Mouse (Mus musculus) ES-Bruce4 (cell line): Measurements from ENCODE around the gene Ssh1. TPM values are rescaled to one million over a fixed set of nuclear protein-coding genes. Genes with fewer than 3 reads are reported as not detected.

ENCODE experiments used
- H3K27ac ChIP-seq: 2 replicates; pipeline ENCODE4 v1.5.1; 2012; ENCODE audit warnings: low read length, inconsistent platforms; ENCODE audit not compliant: insufficient read depth
- H3K27me3 ChIP-seq: 2 replicates; pipeline ENCODE4 v1.6.1; 2012; ENCODE audit warnings: mild to moderate bottlenecking, low read length, inconsistent platforms; ENCODE audit not compliant: control insufficient read depth, poor library complexity, insufficient read depth, severe bottlenecking
- H3K36me3 ChIP-seq: 2 replicates; pipeline ENCODE4 v1.6.1; 2012; ENCODE audit warnings: inconsistent platforms, mild to moderate bottlenecking, low read length, moderate library complexity; ENCODE audit not compliant: control insufficient read depth, poor library complexity, insufficient read depth, severe bottlenecking
- H3K4me1 ChIP-seq: one replicate; pipeline ENCODE4 v1.8.1; 2011; ENCODE audit warnings: low read length; ENCODE audit not compliant: control insufficient read depth, insufficient read depth
- H3K4me3 ChIP-seq: 2 replicates; pipeline ENCODE4 v1.5.1; 2011; ENCODE audit warnings: low read depth, mild to moderate bottlenecking, low read length
- H3K9ac ChIP-seq: 2 replicates; pipeline ENCODE4 v1.6.1; 2012; ENCODE audit warnings: low read depth, mild to moderate bottlenecking, inconsistent platforms; ENCODE audit not compliant: poor library complexity, severe bottlenecking
- H3K9me3 ChIP-seq: replicated peaks from 2 replicates; pipeline ENCODE4 v1.6.1; 2012; ENCODE audit warnings: mild to moderate bottlenecking, low read length, inconsistent platforms; ENCODE audit not compliant: control insufficient read depth, poor library complexity, insufficient read depth, severe bottlenecking
- CTCF ChIP-seq: IDR thresholded peaks from one replicate; pipeline ENCODE4 v1.8.1; 2011; ENCODE audit warnings: low read depth, low read length
- EP300 ChIP-seq: IDR thresholded peaks from 2 replicates; pipeline ENCODE4 v1.6.1; 2011; ENCODE audit warnings: low read depth, low read length; ENCODE audit not compliant: insufficient read depth
- POLR2A ChIP-seq: IDR thresholded peaks from one replicate; pipeline ENCODE4 v1.8.1; 2011; ENCODE audit warnings: low read length; ENCODE audit not compliant: insufficient read depth
- polyA plus RNA-seq: library from polyadenylated mRNA; stranded (reverse); fragments of >200 nt; gene quantifications from 2 replicates; pipeline ENCODE4 v1.2.4, GENCODE M21; 2011; ENCODE audit warnings: low read depth; ENCODE audit not compliant: missing spikeins, insufficient read depth, insufficient read length

The Ssh1 gene
- polyA plus RNA-seq, 1 experiment, result 23.5 TPM

DNA sequence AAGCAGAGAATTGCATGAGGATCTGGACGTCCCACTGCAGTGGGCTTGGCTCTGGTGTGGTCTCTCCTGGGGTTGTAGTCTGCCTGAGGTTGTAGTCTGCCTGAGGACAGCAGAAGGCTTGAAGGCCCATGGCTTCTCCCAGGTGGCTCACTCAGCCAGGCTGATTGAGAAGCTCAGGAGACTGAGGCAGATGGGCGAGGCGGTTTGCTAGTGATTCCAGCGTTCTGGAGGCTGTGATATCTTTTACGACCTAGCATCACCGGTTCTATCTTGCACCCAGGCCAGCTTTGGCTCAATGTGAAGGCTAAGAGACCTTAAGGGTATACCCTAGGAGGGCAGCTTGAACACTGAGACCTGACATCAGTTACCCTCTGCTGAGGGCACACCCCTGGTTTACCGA lies 74.6 kb downstream of the Ssh1 start:
- Histone ChIP-seq H3K9ac (no peak overlapping the region), H3K9me3 (no peaks in the 10 kb centered on the region), H3K27ac (no peak overlapping the region), H3K4me1 (no peaks in the 10 kb centered on the region), H3K4me3 (no peak overlapping the region), H3K36me3 (no peaks in the 10 kb centered on the region), H3K27me3 (no peaks in the 10 kb centered on the region)
- no peak for TF ChIP-seq POLR2A
- no peak for TF ChIP-seq CTCF
- no peak for TF ChIP-seq EP300

GRCm38 (mm10) chr5:113918654-113919053 lies 75.0 kb downstream of the Ssh1 start:
- H3K4me1 ChIP-seq, result no peaks in the 10 kb centered on the region
- no peaks in the 10 kb centered on the region for H3K36me3 ChIP-seq
- no peaks in the 10 kb centered on the region for H3K9me3 ChIP-seq
- no peak overlapping the region for H3K4me3 ChIP-seq
- no peaks in the 10 kb centered on the region for H3K27me3 ChIP-seq
- no peak overlapping the region for H3K9ac ChIP-seq
- no peak overlapping the region for H3K27ac ChIP-seq
- no peak for TF ChIP-seq POLR2A

DNA sequence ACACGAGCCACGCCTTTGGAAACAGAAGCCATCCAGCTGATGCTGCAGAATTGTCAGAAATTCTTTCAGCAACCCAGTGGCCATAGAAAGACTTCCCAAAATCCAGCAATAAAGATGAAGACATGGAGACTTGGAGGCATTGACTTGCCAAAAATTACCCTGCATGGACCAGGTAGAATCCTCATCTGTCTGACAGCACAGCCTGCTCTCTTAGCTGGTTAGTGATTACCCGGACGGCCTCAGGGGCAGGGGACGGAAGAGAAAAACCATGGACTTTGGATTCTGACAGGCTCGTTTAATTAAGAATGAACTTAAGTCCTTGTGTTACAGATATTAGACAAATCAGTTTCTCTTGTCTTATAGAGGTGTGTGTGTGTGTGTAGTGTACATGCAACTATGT lies 83.0 kb downstream of the Ssh1 start:
- Histone ChIP-seq H3K4me1 (no peaks in the 10 kb centered on the region), H3K27ac (peak overlapping the region; percentile 69; the same call in 1 of the 2 replicates), H3K9ac (no peak overlapping the region), H3K36me3 (no peaks in the 10 kb centered on the region), H3K9me3 (no peaks in the 10 kb centered on the region), H3K27me3 (no peaks in the 10 kb centered on the region), H3K4me3 (no peak overlapping the region)
- TF ChIP-seq CTCF (no peak), POLR2A (no peak), EP300 (no peak)

- Histone ChIP-seq H3K4me3 (0 out of 2 replicates have a peak overlapping the region, but pooled peaks have one; percentile 8), H3K36me3 (no peaks in the 10 kb centered on the region), H3K27me3 (no peaks in the 10 kb centered on the region), H3K9me3 (no peaks in the 10 kb centered on the region), H3K9ac (no peak overlapping the region), H3K4me1 (no peaks in the 10 kb centered on the region), H3K27ac (peak overlapping the region; percentile 69)
- TF ChIP-seq CTCF, result no peak
- TF ChIP-seq EP300, result no peak
- TF ChIP-seq POLR2A, result no peak
These were observed 83.5 kb downstream of the Ssh1 start for GRCm38 (mm10) chr5:113910065-113910701.

GRCm38 (mm10) chr5:113908592-113909441 lies 84.9 kb downstream of the Ssh1 start, which contains the start of gene Coro1c:
Coro1c (minus strand) TSS chr5:113908758.
- H3K4me1 ChIP-seq, result peaks cover 1% of the 10 kb centered on the region
- TF ChIP-seq POLR2A (peak; percentile 59), CTCF (peak; percentile 70), EP300 (no peak)
- H3K9ac ChIP-seq, result peak within 1 kb of the TSS; percentile 90

More at GRCm38 (mm10) chr5:113908592-113909441, 84.9 kb downstream of the Ssh1 start, which contains the start of gene Coro1c:
- Histone ChIP-seq H3K27me3 (no peaks in the 10 kb centered on the region), H3K27ac (peak within 1 kb of the TSS; percentile 65), H3K36me3 (no peaks in the 10 kb centered on the region), H3K4me3 (peak within 1 kb of the TSS; percentile 85), H3K9me3 (no peaks in the 10 kb centered on the region)
